Mouse (Mus musculus): ENCODE measurements at regions not wholly inside any gene's neighbourhood (a gene's known extent, or its start where the extent isn't known, plus 50 kb on each side); places are given as distances from the start of the nearest gene placed in this dataset.
"Not testable (repeated sequence)": the region's sequence is repeated elsewhere in the genome, so short reads cannot be mapped to it uniquely, and the experiment has no call there.

DNA sequence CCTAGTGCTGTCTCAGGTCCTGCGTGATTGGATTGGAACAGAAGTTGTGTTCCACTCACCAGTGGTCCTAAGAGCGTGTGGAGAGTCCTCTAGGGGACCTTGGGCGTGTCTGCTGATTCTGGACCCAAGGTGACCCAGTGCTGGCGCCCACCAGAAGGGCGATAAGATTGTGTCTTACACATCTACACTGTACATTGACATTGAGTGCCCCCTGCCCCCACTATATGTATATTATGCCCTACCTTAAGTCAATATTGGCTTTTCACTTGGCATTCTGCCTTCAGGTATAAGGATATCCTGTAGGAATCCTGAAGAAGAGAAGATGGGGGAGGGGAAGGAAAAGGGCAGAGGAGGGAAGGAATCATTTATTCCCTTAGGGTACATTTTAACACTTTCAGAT is 260.2 kb upstream of the Rgs17 start:
- no peak for DNase-seq

- DNase-seq: not testable (repeated sequence)
Observed at GRCm38 (mm10) chr10:6164311-6164710, 242.1 kb upstream of the Rgs17 start.

DNA sequence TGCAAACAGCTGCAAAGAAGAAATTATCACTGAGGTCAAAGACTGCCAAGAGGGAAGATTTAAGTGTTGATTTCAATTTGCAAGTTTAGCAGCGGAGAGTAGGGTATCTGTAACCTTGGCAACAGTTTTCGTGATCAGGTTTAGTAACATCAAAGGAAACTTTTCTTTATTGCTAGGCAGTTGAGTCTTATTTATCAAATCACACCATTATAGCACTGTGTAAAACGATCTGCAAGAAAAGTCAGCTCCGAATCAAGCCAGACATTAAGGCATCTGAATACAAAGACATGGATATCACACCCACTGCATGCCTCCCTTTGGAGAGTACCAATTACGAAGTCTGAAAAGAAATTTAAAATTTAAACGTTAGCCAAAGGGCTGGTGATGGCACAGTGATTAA is 234.7 kb upstream of the Rgs17 start:
- DNase-seq: no peak

DNA sequence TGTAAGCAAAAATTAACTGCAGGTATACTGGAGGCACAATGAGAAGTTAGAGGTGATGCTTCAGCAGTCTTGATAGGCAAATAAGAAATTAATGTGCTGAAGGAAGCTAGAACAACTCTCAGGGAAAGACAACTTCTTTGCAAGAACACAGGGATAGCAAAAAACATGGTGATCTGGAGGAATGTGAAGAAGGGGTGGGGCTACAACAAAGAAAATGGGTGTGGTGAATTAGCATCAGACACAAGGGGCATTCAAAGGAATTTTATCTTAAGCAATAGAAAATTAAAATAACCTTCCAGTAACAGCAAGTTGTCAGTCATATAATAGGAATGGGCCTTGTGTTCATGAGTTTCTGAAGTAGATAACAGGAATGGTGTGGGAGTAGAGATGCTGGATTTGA is 211.9 kb upstream of the Rgs17 start:
- DNase-seq: no peak

- DNase-seq: not testable (repeated sequence)
Observed at GRCm38 (mm10) chr10:6124423-6124822, 202.2 kb upstream of the Rgs17 start.

GRCm38 (mm10) chr10:6114883-6115622 is 192.9 kb upstream of the Rgs17 start:
- DNase-seq: peak; percentile 15 to 22

Data from cerebellum, postnatal 36 days (tissue).